Mouse (Mus musculus): ENCODE results near the gene Pdzd2.

GRCm38 (mm10) chr15:12479326-12479725 lies 260.4 kb downstream of the Pdzd2 start:
- no peak for TF ChIP-seq CTCF (IDR thresholded peaks at IDR 0.05; ENCODE audit: extremely low read depth, insufficient read depth, low read length)
- TF ChIP-seq POLR2A (IDR thresholded peaks at IDR 0.05; ENCODE audit: extremely low read depth, insufficient read depth, low read length) = no peak
